Mouse (Mus musculus) ES-Bruce4 (cell line): ENCODE measurements at regions not wholly inside any gene's neighbourhood (a gene's known extent, or its start where the extent isn't known, plus 50 kb on each side); places are given as distances from the start of the nearest gene placed in this dataset.

ENCODE experiments used
- H3K27ac ChIP-seq: 2 replicates; pipeline ENCODE4 v1.5.1; 2012; ENCODE audit warnings: low read length, inconsistent platforms; ENCODE audit not compliant: insufficient read depth
- H3K27me3 ChIP-seq: 2 replicates; pipeline ENCODE4 v1.6.1; 2012; ENCODE audit warnings: mild to moderate bottlenecking, low read length, inconsistent platforms; ENCODE audit not compliant: control insufficient read depth, poor library complexity, insufficient read depth, severe bottlenecking
- H3K36me3 ChIP-seq: 2 replicates; pipeline ENCODE4 v1.6.1; 2012; ENCODE audit warnings: inconsistent platforms, mild to moderate bottlenecking, low read length, moderate library complexity; ENCODE audit not compliant: control insufficient read depth, poor library complexity, insufficient read depth, severe bottlenecking
- H3K4me1 ChIP-seq: one replicate; pipeline ENCODE4 v1.8.1; 2011; ENCODE audit warnings: low read length; ENCODE audit not compliant: control insufficient read depth, insufficient read depth
- H3K4me3 ChIP-seq: 2 replicates; pipeline ENCODE4 v1.5.1; 2011; ENCODE audit warnings: low read depth, mild to moderate bottlenecking, low read length
- H3K9ac ChIP-seq: 2 replicates; pipeline ENCODE4 v1.6.1; 2012; ENCODE audit warnings: low read depth, mild to moderate bottlenecking, inconsistent platforms; ENCODE audit not compliant: poor library complexity, severe bottlenecking
- H3K9me3 ChIP-seq: replicated peaks from 2 replicates; pipeline ENCODE4 v1.6.1; 2012; ENCODE audit warnings: mild to moderate bottlenecking, low read length, inconsistent platforms; ENCODE audit not compliant: control insufficient read depth, poor library complexity, insufficient read depth, severe bottlenecking
- CTCF ChIP-seq: IDR thresholded peaks from one replicate; pipeline ENCODE4 v1.8.1; 2011; ENCODE audit warnings: low read depth, low read length
- EP300 ChIP-seq: IDR thresholded peaks from 2 replicates; pipeline ENCODE4 v1.6.1; 2011; ENCODE audit warnings: low read depth, low read length; ENCODE audit not compliant: insufficient read depth
- POLR2A ChIP-seq: IDR thresholded peaks from one replicate; pipeline ENCODE4 v1.8.1; 2011; ENCODE audit warnings: low read length; ENCODE audit not compliant: insufficient read depth

DNA sequence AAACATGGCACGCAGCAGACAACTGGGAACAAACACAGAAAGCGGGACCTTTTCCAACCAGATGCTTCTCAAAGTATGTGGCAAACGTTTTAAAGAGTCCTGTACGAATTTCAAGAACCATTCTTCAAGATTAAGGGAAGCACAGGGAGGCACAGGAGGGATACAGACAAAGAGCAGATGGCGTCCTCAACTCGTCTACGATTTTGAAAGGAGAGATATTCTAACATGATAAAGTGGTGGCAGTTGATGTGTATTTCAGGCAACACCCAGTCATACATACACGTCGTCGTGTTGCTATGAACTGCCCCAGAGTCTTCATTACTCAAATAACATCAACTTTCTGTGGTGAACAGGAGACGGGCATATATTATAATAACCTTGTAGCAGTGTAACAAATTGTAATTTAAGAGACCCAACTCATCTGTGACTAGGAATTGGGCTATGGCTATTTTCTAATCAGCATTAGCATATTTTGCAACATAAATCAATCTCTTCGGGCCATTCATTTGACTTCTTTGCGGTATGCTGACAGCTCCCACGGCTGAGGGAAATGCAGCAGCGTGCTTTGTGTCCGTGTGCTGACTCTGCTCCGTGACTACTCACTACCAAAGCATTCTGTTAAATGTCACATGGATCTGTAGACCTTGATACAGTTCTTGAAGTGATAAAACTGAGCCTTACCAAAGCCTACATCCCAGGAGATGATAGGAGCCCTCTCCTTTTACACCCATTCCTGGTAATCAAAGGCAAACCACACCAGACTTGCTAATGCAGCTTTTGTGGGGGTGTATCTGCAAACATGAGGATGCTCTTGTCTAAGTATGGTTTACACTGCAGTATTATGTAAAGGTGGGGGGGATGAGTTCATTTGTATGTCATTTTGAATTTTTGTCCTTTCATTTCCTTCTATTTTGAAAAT, 144.0 kb upstream of the Adamts3 start:
- H3K9me3 ChIP-seq = no peaks in the 10 kb centered on the region
- H3K9ac ChIP-seq = no peak overlapping the region
- H3K36me3 ChIP-seq = no peaks in the 10 kb centered on the region

DNA sequence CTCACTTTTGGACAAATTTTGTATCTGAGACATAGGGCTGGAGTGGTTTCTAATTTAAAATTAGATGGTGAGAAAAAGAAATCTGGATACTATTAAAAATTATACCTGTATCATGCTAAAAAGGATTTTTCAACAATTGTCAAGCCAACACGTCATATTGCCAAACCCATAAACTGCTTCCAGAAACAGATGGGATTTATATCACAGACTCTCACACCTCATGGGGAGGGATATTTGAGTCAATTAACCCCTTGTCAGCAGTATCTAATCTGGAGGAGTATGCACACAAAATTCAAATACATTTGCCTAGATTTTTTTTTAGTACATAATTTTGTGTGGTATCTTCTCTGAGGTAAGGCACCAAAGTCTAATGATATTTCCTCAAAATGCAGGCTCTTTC, 138.3 kb upstream of the Adamts3 start:
- Histone ChIP-seq H3K27ac (no peak overlapping the region), H3K36me3 (no peaks in the 10 kb centered on the region), H3K9ac (no peak overlapping the region), H3K27me3 (no peaks in the 10 kb centered on the region), H3K9me3 (no peaks in the 10 kb centered on the region), H3K4me3 (no peak overlapping the region), H3K4me1 (no peaks in the 10 kb centered on the region)
- no peak for TF ChIP-seq POLR2A
- TF ChIP-seq EP300 = no peak
- no peak for TF ChIP-seq CTCF

More for the DNA sequence above, 144.0 kb upstream of the Adamts3 start:
- H3K4me3 ChIP-seq = no peak overlapping the region
- H3K4me1 ChIP-seq = no peaks in the 10 kb centered on the region
- TF ChIP-seq POLR2A (no peak), CTCF (no peak), EP300 (no peak)
- no peaks in the 10 kb centered on the region for H3K27me3 ChIP-seq
- no peak overlapping the region for H3K27ac ChIP-seq

DNA sequence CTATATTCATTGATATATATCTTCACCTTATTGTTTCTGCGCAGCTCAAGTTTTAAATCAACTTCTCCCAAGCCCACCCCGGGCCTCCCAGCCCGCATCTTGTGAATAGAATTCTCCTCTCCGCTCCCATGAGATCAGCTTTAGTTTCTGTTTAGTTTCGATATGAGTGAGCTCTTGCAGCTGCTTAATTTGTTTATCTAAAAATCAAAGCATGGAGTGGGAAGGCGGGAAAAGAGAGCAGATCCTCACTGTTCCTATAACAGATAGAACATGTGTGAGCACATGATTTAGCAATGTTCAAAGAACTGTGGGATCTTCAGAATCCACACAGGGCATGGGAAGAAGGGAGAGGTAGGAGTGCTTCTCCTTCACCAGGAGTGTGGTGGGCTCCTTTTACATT, 117.6 kb upstream of the Adamts3 start:
- Histone ChIP-seq H3K36me3 (no peaks in the 10 kb centered on the region), H3K9ac (no peak overlapping the region), H3K4me3 (no peak overlapping the region), H3K27ac (no peak overlapping the region), H3K27me3 (no peaks in the 10 kb centered on the region), H3K9me3 (no peaks in the 10 kb centered on the region), H3K4me1 (no peaks in the 10 kb centered on the region)
- no peak for TF ChIP-seq CTCF
- no peak for TF ChIP-seq POLR2A
- TF ChIP-seq EP300 = no peak

DNA sequence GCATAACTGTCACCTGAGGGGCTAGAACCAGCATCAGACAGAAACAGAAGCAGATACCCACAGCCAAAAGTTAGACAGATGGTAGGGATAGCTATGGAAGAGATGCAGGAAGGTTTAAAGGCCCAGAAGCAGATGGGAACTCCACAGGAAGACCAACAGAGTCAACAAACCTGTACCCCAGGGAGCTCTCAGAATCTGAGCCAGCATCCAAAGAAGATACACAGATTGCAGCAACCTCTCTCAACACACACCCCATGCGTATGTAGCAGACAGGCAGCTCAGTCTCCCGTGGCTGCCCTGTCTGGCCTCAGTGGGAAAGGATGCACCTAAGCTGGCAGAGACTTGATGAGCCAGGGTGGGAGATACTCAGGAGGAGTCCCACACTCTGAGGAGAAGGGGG, 108.4 kb upstream of the Adamts3 start:
- no peaks in the 10 kb centered on the region for H3K9me3 ChIP-seq
- TF ChIP-seq CTCF (no peak), POLR2A (no peak), EP300 (no peak)
- H3K27ac ChIP-seq = no peak overlapping the region
- no peaks in the 10 kb centered on the region for H3K36me3 ChIP-seq
- H3K9ac ChIP-seq = no peak overlapping the region
- no peak overlapping the region for H3K4me3 ChIP-seq
- H3K4me1 ChIP-seq = no peaks in the 10 kb centered on the region
- no peaks in the 10 kb centered on the region for H3K27me3 ChIP-seq

DNA sequence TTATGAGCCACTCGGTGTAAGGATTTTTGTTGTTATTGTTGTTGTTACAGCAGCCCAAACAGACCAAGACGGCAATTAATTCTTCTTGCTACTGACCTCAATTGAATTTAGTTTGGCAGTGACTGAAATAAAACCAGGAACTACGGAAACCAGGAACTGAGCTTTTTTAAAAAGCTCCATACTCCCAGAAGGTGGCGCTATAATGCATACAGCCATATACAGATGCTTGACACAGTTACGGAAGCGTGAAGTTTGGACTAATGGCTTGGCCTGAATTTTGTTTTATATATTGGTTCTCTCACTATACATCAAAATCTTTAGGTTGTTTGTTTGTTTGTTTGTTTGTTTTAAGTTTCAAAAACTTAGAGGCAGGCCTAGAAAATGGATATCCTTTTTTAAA, 98.5 kb upstream of the Adamts3 start:
- H3K9ac ChIP-seq = no peak overlapping the region
- TF ChIP-seq CTCF (no peak), POLR2A (no peak), EP300 (no peak)
- H3K27ac ChIP-seq = no peak overlapping the region
- no peaks in the 10 kb centered on the region for H3K36me3 ChIP-seq
- no peaks in the 10 kb centered on the region for H3K9me3 ChIP-seq
- H3K4me1 ChIP-seq = no peaks in the 10 kb centered on the region
- no peak overlapping the region for H3K4me3 ChIP-seq
- no peaks in the 10 kb centered on the region for H3K27me3 ChIP-seq

DNA sequence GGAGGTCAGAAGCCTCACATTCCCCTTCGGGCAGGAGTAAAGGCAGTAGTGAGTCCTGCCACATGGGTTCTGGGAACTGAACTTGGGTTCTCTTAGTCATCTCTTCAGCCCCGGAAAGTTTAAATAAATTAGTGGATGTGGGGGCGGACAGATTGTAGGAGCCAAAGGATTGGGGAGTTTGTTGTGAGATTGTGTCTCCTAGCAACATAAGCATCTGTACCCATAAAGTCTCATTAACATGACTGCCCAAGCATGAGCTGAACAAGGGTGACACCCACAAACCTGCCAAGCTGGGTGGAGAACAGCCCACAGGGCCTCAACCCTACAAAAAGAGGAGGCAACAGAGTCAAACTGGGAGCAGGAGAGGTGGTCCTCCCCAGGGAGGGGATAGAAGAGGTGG, 97.1 kb upstream of the Adamts3 start:
- Histone ChIP-seq H3K4me3 (no peak overlapping the region), H3K27me3 (no peaks in the 10 kb centered on the region), H3K9ac (no peak overlapping the region), H3K4me1 (no peaks in the 10 kb centered on the region), H3K36me3 (no peaks in the 10 kb centered on the region), H3K27ac (no peak overlapping the region), H3K9me3 (no peaks in the 10 kb centered on the region)
- TF ChIP-seq EP300 = no peak
- no peak for TF ChIP-seq CTCF
- TF ChIP-seq POLR2A = no peak
